Mouse (Mus musculus): ENCODE data around the gene Fam19a4.
"Not testable (repeated sequence)": the region's sequence is repeated elsewhere in the genome, so short reads cannot be mapped to it uniquely, and the experiment has no call there.

- TF ChIP-seq CTCF (IDR thresholded peaks at IDR 0.05; ENCODE audit: control insufficient read depth, insufficient read depth, low read length); POLR2A (IDR thresholded peaks at IDR 0.05; ENCODE audit: borderline replicate concordance, control insufficient read depth, low read depth, low read length): not testable (repeated sequence)
Measured at GRCm38 (mm10) chr6:96876651-96877050, 183.6 kb downstream of the Fam19a4 start.
